Mouse (Mus musculus): ENCODE data around the gene Zfp972.
"Not testable (repeated sequence)": the region's sequence is repeated elsewhere in the genome, so short reads cannot be mapped to it uniquely, and the experiment has no call there.

Zfp972 gene

DNA sequence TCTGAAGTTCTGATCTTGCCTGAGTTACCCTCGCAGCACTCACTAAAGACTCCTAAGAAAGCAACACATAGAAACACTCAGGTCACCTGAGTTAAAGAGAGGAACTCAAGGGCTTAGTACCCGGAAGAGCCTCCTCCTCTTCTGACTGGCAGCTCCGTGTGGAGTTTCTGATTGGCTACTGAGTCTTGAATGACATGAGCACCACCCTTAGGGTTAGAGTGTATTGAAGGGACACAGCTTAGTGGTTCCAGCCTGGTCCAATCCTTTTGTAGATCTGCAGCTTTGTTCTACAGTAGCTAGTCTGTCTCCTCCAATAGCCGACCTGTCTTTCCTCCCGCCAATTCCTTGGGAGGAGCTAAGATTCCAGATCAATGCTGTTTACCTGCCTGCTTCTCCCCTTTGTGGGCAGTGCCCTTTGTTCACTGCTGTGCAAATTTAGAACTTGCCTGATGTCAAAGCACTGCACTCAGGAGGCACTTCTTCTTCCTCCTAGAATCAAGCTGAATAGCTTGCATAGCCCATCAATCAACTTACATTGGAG is at the start of gene Zfp972:
TSS of gene Zfp972 (minus strand) at position 51 of the 541 bp plus-strand sequence.
- not testable (repeated sequence) for DNase-seq (ENCODE audit: low spot score in 2 of 2)

- not testable (repeated sequence) for DNase-seq (ENCODE audit: low spot score in 2 of 2)
Observed at GRCm38 (mm10) chr2:177974814-177975213, 49.4 kb upstream of the Zfp972 start.

DNA sequence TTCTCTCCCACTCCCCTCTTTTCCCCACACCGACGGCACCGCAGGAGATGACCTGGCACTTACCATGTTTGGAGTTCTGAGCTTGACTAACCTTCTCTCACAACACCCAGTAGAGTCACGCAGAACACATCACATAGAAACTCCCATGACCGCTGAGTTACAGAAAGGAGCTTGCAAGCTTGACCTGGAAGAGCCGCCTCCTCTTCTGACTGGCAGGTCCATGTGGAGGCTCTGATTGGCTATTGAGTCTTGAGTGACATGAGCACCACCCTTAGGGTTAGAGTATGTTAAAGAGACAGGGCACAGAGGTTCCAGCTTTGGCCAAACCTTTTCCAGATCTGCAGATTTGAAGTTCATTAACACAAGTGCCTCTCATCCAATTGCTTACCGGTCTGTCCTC is 31.7 kb upstream of the Zfp972 start, which contains the start of gene Gm14326:
TSS of gene Gm14326 (minus strand) at position 153 of the 400 bp plus-strand sequence.
- peak; percentile 17 to 34 for DNase-seq (ENCODE audit: low spot score in 2 of 2)

DNA sequence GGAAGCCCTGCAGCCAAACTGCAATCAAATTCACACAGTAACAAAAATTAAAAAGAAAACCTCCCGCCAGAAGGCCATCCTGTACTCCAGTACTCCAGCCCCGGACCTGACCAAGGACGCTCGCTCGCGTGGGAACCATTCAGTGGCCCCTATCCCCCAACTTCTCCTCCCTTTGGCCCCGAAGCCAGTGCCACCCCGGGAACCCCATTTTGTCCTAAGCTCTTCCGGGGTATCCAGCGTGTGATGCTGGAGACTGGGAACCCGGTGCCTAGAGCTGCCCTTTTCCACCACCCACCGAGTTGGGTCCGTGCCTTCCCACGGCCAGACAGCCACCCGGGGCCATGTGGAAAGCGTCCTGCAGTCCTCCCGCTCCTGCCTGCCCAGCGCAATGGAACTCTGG is 31.3 kb upstream of the Zfp972 start:
- DNase-seq (ENCODE audit: low spot score in 2 of 2), result not testable (repeated sequence)

DNA sequence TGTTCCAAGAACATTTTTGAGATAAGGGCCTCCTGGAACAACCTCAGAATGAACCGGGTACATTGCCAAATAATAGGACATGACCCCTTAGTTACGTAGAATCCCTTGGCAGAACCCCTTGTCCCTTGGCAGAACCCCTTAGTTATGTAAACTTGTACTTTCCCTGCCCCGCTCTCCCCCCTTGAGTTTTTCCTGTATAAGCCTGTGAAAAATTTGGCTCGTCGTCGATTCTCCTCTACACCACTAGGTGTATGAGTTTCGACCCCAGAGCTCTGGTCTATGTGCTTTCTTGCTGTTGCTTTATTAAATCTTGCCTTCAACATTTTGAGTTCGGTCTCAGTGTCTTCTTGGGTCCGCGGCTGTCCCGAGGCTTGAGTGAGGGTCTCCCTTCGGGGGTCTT is 22.1 kb downstream of the Zfp972 start:
- DNase-seq (ENCODE audit: low spot score in 2 of 2), result not testable (repeated sequence)

DNA sequence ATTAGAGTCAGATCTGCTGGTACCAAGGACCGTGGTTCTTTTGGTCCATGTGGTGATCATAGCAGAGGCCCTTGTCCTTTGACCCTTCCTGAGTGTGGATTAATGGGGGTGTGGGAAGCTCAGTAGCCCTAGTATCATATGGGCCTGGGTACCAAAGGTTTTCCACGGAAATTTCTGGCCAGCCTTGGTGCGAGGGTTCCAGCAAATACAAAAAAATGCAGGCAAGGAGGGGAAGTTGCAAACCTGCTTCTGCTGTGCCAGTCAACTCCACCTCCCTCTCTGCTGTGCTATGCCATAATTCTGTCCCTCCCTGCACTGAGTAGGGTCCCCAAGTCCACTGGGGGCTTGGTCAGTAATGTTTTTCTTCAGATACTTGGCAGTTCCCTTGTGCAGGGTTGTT is 27.2 kb downstream of the Zfp972 start:
- not testable (repeated sequence) for DNase-seq (ENCODE audit: low spot score in 2 of 2)

- DNase-seq (ENCODE audit: low spot score in 2 of 2), result not testable (repeated sequence)
Observed at GRCm38 (mm10) chr2:177897046-177897578, 28.3 kb downstream of the Zfp972 start, which contains the start of gene Gm14327. Gm14327 (plus strand) TSS chr2:177897096.

DNA sequence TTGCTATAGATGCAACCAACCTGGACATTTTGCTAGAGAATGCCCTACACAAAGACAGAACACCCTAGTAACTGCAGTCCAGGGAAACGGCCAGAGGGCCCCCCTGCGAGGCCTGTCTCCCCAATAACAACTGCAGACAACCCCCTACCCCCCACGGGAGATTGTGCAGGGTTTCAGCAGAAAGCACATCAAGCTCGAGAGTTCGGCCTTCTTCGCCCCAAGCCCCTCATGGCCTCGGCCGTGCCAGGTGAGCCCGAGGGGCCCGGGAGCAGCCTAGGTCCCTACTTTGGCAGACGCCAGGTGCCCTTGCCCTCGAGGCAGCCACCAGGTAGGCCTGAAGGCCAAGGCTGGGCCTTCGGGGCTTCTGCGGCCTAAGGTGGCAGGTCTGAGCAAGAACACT is 37.7 kb downstream of the Zfp972 start:
- not testable (repeated sequence) for DNase-seq (ENCODE audit: low spot score in 2 of 2)

GRCm38 (mm10) chr2:177862254-177862653 is 63.2 kb downstream of the Zfp972 start:
- DNase-seq (ENCODE audit: low spot score in 2 of 2), result not testable (repeated sequence)

Data from spleen, postnatal 14 days (tissue).